Mouse (Mus musculus) kidney, embryonic 15.5 days (tissue): ENCODE data around the gene Nhej1. TPM values are rescaled to one million over a fixed set of nuclear protein-coding genes. Genes with fewer than 3 reads are reported as not detected.

ENCODE experiments used
- ATAC-seq: fragments of 200-750 bp; cut with Nextera tagmentation; replicated peaks from 2 replicates; pipeline ENCODE4 v1.8.0; 2017; ENCODE audit warnings: moderate TSS enrichment; ENCODE audit not compliant: low FRiP score
- H3K27ac ChIP-seq: fragments of 300-500 bp; sonication (generic); 2 replicates; pipeline ENCODE4 v1.5.1; 2015; ENCODE audit warnings: mild to moderate bottlenecking, inconsistent platforms
- H3K27me3 ChIP-seq: fragments of 300-500 bp; sonication (generic); 2 replicates; pipeline ENCODE4 v1.6.1; 2015; ENCODE audit warnings: inconsistent platforms
- H3K36me3 ChIP-seq: fragments of 300-500 bp; sonication (generic); 2 replicates; pipeline ENCODE4 v1.6.1; 2015; ENCODE audit warnings: inconsistent platforms
- H3K4me1 ChIP-seq: fragments of 300-500 bp; sonication (generic); 2 replicates; pipeline ENCODE4 v1.6.1; 2015; ENCODE audit warnings: inconsistent platforms
- H3K4me2 ChIP-seq: fragments of 300-500 bp; sonication (generic); 2 replicates; pipeline ENCODE4 v1.6.1; 2015; ENCODE audit warnings: moderate library complexity, mild to moderate bottlenecking, inconsistent platforms
- H3K4me3 ChIP-seq: fragments of 300-500 bp; sonication (generic); replicated peaks from 2 replicates; pipeline ENCODE4 v1.5.1; 2015; ENCODE audit warnings: mild to moderate bottlenecking, inconsistent platforms
- H3K9ac ChIP-seq: fragments of 300-500 bp; sonication (generic); 2 replicates; pipeline ENCODE4 v1.6.1; 2015; ENCODE audit warnings: mild to moderate bottlenecking, inconsistent platforms
- H3K9me3 ChIP-seq: fragments of 300-500 bp; sonication (generic); replicated peaks from 2 replicates; pipeline ENCODE4 v1.6.1; 2016; ENCODE audit warnings: inconsistent platforms
- WGBS: fragments of 180-500 bp; shearing (Covaris S2); methylation state at CpG from one replicate; pipeline ENCODE4 v1.1.7; 2015; ENCODE audit warnings: mixed read lengths; 5-methylcytosine and 5-hydroxymethylcytosine counted together
- polyA plus RNA-seq: library from polyadenylated mRNA; unstranded; fragments of >200 nt; fragmentation: Nextera tagmentation; extraction: Ambion mirVana; gene quantifications from 2 replicates; pipeline ENCODE4 v1.2.1, GENCODE M21; 2015

The Nhej1 gene
- polyA plus RNA-seq, 1 experiment from 2014 or later, result 10.6 TPM

DNA sequence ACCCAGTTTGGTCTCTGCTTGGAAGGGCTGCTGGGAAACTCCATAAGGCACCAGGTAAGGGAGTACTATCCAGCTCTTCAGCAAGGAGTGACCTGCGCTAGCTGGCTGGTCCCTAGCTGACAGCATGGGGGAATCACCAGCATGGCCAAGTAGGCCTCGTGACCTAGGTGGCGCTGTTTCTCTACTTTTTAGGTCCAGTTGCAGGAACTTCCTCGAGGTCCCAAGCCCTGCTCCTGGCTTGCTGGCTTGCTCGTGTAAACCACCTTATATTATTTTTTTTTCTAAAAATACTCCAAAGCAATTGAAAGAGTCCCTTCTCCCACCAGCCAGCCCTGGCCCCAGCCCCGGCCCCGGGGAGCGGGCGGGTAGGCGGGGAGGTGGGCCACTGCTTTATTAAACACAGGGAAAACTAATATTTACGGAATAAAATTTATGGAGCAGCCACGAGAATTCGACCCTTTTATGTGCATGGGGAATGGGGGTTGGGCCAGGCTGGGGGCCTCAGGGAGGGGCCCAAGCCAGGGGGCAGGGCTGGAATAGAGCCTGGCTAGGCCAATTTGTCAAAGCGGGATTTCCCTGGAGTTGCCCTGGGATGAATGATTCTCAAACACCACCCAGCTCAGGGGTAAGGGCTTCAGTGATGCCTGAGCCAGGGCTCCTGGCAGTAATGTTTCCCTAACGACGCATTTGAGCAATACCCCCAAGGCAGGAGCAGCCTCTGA is 160.3 kb downstream of the Nhej1 start:
- no peaks in the 10 kb centered on the region for H3K9me3 ChIP-seq
- peak; percentile 57 for ATAC-seq
- peak overlapping the region; percentile 63 for H3K4me2 ChIP-seq
- H3K27ac ChIP-seq, result no peak overlapping the region
- H3K4me3 ChIP-seq, result peak overlapping the region; percentile 33
- WGBS, result 5% methylated on average over 16 of the region's 16 CpGs
- peaks cover 13% of the 10 kb centered on the region for H3K4me1 ChIP-seq
- no peaks in the 10 kb centered on the region for H3K36me3 ChIP-seq
- peak overlapping the region; percentile 27 for H3K9ac ChIP-seq
- peaks cover 14% of the 10 kb centered on the region for H3K27me3 ChIP-seq

DNA sequence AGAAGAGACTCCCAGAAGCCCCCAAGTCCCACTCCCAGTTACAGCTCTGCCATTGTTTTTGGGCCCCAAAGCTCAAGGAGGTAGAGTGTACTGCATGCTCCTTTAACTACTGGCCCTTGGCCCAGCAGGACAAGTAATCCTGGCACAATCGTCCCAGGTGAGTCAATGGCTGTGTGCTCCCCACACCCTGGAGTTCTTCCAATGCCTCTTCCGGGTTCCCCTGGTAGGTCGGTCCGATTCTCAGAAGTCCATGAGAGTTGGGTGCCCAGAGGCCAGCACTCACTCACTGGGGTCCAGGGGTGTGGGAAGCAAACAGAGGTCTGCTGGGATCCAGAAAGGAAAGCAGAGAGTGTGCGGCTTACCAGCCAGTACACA is 162.2 kb downstream of the Nhej1 start:
- H3K27ac ChIP-seq, result no peak overlapping the region

DNA sequence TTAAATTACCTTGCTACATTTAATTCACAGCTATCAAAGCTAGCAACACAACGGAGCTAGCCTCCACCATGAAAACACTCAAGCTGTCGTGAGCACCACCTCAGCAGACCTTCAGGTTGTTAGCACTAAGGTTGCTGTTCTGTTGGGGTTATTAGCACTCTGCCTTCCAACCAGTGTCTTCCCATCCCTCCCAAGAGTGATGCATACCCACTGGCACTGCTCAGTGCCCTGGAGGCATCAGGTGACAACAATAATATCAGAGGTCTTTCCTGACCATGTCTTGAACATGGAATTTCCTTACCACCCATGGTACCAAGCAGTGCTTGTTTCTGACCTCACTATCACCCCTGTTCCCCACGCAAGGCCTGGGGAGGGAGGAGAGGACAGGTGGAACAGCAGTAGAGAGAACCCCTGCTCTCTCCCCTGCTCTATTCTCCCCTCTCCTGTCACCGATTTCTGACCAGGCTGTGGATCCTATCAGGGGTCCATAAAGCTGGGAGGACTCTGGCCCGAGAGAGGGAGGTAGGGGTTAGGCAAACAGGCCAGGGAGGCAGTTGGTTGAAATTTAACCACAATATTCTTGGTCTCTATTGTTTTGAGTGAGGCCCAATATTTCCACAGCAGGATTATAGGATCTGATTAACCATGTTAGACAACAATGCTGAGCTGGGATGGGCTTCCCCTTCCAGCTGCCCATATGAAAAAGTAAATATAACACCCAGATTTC is 162.7 kb downstream of the Nhej1 start:
- H3K4me3 ChIP-seq, result no peak overlapping the region
- H3K36me3 ChIP-seq, result no peaks in the 10 kb centered on the region
- H3K27me3 ChIP-seq, result peaks cover 36% of the 10 kb centered on the region
- peaks cover 9% of the 10 kb centered on the region for H3K4me1 ChIP-seq
- H3K9ac ChIP-seq, result no peak overlapping the region
- no peak for ATAC-seq
- WGBS, result 65% methylated on average over 5 of the region's 5 CpGs
- H3K27ac ChIP-seq, result no peak overlapping the region
- no peaks in the 10 kb centered on the region for H3K9me3 ChIP-seq
- H3K4me2 ChIP-seq, result no peak overlapping the region

More for the DNA sequence above, 162.2 kb downstream of the Nhej1 start:
- WGBS, result 84% methylated on average over 5 of the region's 5 CpGs
- peaks cover 30% of the 10 kb centered on the region for H3K27me3 ChIP-seq
- H3K36me3 ChIP-seq, result no peaks in the 10 kb centered on the region
- no peak overlapping the region for H3K4me3 ChIP-seq
- no peak overlapping the region for H3K4me2 ChIP-seq
- ATAC-seq, result no peak
- no peak overlapping the region for H3K9ac ChIP-seq
- peaks cover 13% of the 10 kb centered on the region for H3K4me1 ChIP-seq
- no peaks in the 10 kb centered on the region for H3K9me3 ChIP-seq

DNA sequence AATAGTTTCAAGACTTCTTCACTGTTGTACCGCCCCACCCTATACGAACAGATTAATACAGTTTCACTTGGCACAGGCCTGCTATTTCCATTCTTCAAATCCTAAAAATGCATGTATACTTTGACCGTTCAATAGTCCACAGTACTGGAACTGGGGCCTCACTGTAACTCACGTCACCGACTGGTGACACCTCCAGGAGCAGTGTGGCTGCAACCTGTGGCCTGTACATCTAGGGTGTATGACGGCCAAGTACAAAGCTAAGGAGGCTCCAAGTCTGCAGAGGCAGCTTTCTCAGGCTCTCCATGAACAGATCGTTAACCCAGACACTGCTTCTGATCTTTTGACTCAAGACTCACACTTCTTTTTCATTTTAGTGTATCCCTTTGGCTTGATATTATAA is 163.3 kb downstream of the Nhej1 start:
- no peak overlapping the region for H3K4me3 ChIP-seq
- H3K9me3 ChIP-seq, result no peaks in the 10 kb centered on the region
- no peaks in the 10 kb centered on the region for H3K36me3 ChIP-seq
- H3K27me3 ChIP-seq, result peaks cover 41% of the 10 kb centered on the region
- H3K4me2 ChIP-seq, result no peak overlapping the region
- no peak for ATAC-seq
- H3K4me1 ChIP-seq, result peaks cover 9% of the 10 kb centered on the region
- WGBS, result 83% methylated on average over 7 of the region's 7 CpGs
- H3K27ac ChIP-seq, result no peak overlapping the region
- no peak overlapping the region for H3K9ac ChIP-seq

DNA sequence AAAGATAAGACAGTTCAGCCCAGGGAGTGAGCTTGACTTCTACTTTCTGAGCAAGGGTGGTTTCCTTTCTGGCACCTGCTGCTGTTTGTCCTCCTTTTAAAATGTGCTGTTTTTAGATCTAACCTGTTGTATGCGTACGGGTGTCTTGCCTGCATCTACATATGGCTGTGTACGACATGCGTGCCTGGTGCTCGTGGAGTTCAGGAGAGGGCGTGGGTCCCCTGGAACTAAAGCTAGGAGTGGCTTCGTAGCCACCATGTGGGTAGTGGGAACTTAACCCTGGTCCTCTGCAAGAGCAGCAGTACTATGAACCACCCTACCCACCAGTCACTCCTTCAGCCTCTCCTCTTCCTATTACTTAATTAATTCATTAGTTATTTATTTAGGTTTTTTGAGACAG is 164.9 kb downstream of the Nhej1 start:
- Histone ChIP-seq H3K9ac (no peak overlapping the region), H3K4me3 (no peak overlapping the region), H3K36me3 (no peaks in the 10 kb centered on the region), H3K4me1 (peaks cover 5% of the 10 kb centered on the region), H3K27ac (no peak overlapping the region), H3K9me3 (no peaks in the 10 kb centered on the region), H3K4me2 (no peak overlapping the region), H3K27me3 (peaks cover 53% of the 10 kb centered on the region)
- WGBS, result 88% methylated on average over 7 of the region's 7 CpGs
- ATAC-seq, result no peak

DNA sequence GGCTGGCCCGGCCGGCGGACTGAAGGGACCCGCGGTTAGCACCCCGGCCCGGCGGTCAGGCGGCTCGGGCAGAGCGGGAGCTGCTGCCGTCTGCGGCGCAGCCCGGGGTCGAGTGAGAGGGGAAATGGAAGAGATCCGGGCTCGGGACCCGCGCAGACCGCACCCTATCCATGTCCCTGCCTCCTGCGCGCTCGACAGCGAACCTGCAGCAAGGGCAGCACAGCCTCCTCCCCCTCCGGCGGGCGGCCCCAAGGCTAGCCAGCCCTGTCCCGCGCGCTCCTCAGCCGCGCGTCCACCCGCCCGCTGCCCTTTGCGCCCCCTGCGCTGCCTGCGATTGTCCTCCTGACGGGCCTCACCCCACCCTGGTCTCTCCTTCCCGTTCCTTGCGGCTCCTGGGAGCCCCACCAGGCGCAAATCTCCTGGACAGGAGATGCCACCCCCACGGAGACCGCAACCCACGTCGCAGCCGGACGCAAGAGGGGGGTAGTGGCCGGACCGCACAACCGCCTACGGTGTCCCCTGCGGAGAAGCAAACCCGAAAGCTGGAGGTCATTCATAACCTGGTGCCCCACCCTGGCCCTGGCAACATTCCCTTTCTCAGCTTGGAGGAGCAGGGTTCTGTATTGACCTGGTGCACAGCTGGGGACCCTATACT is 173.3 kb downstream of the Nhej1 start, which contains the start of gene Ihh:
Gene Ihh, minus strand, starts transcription at position 117 of the 655 bp plus-strand sequence.
- H3K9me3 ChIP-seq, result no peaks in the 10 kb centered on the region
- peak within 1 kb of the TSS; percentile 45 for H3K4me3 ChIP-seq
- peak within 1 kb of the TSS; percentile 36 for H3K9ac ChIP-seq
- no peak within 1 kb of the TSS for H3K27ac ChIP-seq
- H3K4me2 ChIP-seq, result peak within 1 kb of the TSS; percentile 72
- peaks cover 45% of the 10 kb centered on the region for H3K4me1 ChIP-seq
- peaks cover 95% of the 10 kb centered on the region for H3K27me3 ChIP-seq
- WGBS, result 3% methylated on average over 34 of the region's 55 CpGs
- no peaks in the 10 kb centered on the region for H3K36me3 ChIP-seq
- peak; percentile 34; the same call in 1 of the 2 replicates for ATAC-seq

DNA sequence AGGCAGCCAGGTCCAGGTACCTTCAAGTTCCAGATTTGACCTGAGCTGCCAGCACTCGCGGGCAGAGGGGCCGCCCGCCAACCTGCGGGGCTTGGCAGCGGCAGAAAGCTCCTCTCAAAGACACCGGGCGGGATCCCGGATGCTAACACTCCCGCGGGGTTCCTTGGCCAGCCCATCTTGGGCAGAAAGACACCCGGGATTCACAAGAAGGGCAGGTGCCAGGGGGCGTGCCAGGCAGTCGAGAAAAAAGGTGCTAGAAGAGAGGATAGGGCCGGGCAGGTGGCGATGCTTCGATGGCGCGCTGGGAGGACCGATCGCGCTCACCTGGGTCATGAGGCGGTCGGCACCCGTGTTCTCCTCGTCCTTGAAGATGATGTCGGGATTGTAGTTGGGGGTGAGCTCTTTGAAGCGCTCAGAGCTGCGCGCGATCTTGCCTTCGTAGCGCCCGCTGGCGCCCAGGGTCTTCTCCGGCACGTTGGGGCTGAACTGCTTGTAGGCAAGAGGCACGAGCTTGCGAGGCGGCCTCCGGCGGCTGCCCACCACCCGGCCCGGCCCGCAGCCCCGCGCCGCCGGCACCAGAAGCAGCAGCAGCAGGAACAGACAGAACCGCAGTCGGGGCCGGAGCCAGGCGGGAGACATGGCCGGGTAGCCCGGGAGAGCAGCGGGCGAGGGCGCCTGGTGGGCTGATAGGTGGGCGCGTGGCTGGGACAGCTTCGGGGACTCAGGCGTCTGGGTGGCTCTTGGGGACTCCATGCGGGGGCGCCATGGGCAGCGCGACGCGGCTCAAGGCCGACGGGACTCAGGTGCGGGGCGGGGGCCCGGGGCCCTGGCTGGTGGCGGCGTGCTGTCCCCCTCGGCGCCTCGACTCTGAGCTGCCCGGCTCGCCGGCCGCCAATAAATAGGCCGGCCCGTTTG is 174.2 kb downstream of the Nhej1 start:
- Histone ChIP-seq H3K9me3 (no peaks in the 10 kb centered on the region), H3K27ac (no peak overlapping the region), H3K36me3 (no peaks in the 10 kb centered on the region), H3K27me3 (peaks cover 98% of the 10 kb centered on the region), H3K9ac (peak overlapping the region; percentile 36), H3K4me2 (peak overlapping the region; percentile 72), H3K4me3 (peak overlapping the region; percentile 45), H3K4me1 (peaks cover 45% of the 10 kb centered on the region)
- no peak for ATAC-seq
- 1% methylated on average over 79 of the region's 84 CpGs for WGBS

DNA sequence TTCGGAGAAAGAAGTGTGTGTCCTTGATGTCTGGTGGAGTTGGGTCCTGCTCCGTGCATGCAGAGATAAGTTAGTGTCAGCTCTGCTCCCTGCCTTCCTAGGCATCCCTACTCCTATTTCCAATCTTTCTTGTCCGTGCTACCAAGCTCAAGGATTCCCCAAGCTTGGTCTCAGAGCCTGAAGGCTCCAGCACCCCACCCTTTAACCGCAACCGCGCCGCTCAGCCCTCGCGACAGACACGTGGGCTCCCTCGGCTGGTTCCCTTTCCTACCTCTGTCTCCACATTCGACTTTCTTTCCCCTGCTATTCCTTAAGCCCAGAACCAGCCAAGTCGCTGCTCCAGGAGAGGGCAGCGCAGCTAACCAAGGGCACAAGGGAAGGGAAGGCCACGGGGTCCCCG is 174.9 kb downstream of the Nhej1 start:
- peak overlapping the region; percentile 72 for H3K4me2 ChIP-seq
- no peaks in the 10 kb centered on the region for H3K36me3 ChIP-seq
- H3K9me3 ChIP-seq, result no peaks in the 10 kb centered on the region
- H3K4me1 ChIP-seq, result peaks cover 45% of the 10 kb centered on the region
- H3K27me3 ChIP-seq, result peaks cover 99% of the 10 kb centered on the region
- WGBS, result 1% methylated on average over 16 of the region's 16 CpGs
- H3K9ac ChIP-seq, result no peak overlapping the region
- peak overlapping the region; percentile 5; the same call in 1 of the 2 replicates for H3K27ac ChIP-seq
- H3K4me3 ChIP-seq, result peak overlapping the region; percentile 45
- no peak for ATAC-seq

DNA sequence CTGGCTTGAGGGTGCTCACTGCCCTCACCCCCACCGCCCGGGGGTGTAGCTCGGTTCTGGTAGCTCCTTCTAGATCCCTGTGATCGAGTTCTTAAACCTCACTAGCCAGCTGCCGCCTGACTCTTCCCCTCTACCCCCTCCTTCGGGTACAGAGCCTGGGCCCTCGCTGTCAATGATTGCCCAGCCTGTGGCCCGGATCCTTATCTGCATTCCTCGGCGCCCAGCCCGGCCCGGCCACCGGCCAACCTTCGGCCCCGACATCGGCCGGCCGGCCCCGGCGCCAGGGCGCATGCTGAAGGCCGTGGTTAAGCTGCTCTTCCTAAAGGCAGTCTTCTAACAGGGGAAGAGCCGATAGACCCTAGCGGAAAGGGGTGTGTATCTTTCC is 175.3 kb downstream of the Nhej1 start:
- Histone ChIP-seq H3K4me2 (peak overlapping the region; percentile 72), H3K9me3 (no peaks in the 10 kb centered on the region), H3K9ac (no peak overlapping the region), H3K27ac (peak overlapping the region; percentile 5; the same call in 1 of the 2 replicates), H3K27me3 (peaks cover 99% of the 10 kb centered on the region), H3K36me3 (no peaks in the 10 kb centered on the region), H3K4me3 (peak overlapping the region; percentile 45), H3K4me1 (peaks cover 45% of the 10 kb centered on the region)
- peak; percentile 77 for ATAC-seq
- WGBS, result 2% methylated on average over 24 of the region's 24 CpGs

DNA sequence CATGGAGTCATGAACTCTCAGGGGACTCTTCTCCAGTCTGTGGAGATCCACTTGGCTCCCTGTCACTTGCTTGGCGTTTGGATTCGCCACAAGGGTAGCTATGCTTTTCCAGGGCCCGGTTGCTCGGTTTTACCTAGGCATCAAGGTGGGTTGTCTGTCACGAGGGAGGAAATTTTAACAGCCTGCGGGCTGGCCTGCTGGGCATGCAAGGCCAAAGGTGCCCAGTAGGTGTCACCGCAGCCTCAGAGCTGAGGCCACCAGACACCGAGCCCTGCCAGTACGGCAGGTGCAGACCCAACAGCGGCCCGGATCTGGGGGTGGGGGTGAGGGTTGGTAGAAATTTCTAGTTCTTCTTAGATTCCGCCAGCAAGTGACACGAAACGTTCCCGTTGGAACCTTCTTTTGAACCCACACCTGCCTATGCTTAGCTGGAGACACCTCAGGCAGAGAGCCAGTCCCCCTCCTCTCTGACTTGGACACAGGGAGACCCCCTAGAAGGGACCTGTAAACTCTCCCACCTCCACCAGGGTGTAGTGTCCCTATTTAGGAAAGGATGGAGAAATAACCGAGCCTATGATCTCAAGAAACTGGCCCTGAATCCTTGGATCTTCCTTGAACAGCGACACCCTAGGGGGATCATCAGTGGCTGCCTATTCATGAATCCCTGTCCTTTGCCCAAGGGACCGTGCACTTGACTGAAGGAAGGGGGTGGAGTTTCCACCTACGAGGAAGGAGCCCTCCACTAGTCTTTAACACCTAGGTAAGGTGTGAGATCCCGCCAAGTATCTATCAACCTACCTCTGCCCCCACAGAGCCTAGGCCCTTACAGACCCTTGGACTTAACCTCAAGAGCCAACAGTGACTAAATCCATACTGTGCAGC is 176.0 kb downstream of the Nhej1 start:
- peaks cover 45% of the 10 kb centered on the region for H3K4me1 ChIP-seq
- H3K4me2 ChIP-seq, result peak overlapping the region; percentile 72
- peak; percentile 44 for ATAC-seq
- peak overlapping the region; percentile 45 for H3K4me3 ChIP-seq
- H3K27me3 ChIP-seq, result peaks cover 100% of the 10 kb centered on the region
- no peaks in the 10 kb centered on the region for H3K9me3 ChIP-seq
- no peak overlapping the region for H3K27ac ChIP-seq
- WGBS, result 3% methylated on average over 20 of the region's 20 CpGs
- no peaks in the 10 kb centered on the region for H3K36me3 ChIP-seq
- H3K9ac ChIP-seq, result no peak overlapping the region
